Mouse (Mus musculus) ES-CJ7 (cell line): Measurements from ENCODE around the gene Pik3r5.

ENCODE experiments used
- DNase-seq: peaks from one replicate; pipeline ENCODE4 v3.0.0; 2011; ENCODE audit warnings: low read depth, low spot score

The Pik3r5 gene

GRCm38 (mm10) chr11:68521352-68521751 is 89.4 kb downstream of the Pik3r5 start:
- DNase-seq, result no peak

GRCm38 (mm10) chr11:68526441-68526840 is 94.5 kb downstream of the Pik3r5 start:
- DNase-seq, result no peak

GRCm38 (mm10) chr11:68531066-68531806 is 99.3 kb downstream of the Pik3r5 start:
- peak; percentile 83 for DNase-seq

GRCm38 (mm10) chr11:68531941-68532535 is 100.1 kb downstream of the Pik3r5 start:
- peak; percentile 48 for DNase-seq

- DNase-seq, result no peak
Measured at GRCm38 (mm10) chr11:68532773-68533172, 100.9 kb downstream of the Pik3r5 start.

GRCm38 (mm10) chr11:68533971-68534475 is 102.1 kb downstream of the Pik3r5 start:
- DNase-seq, result no peak

GRCm38 (mm10) chr11:68536026-68536425 is 104.1 kb downstream of the Pik3r5 start:
- DNase-seq, result no peak

GRCm38 (mm10) chr11:68536465-68536864 is 104.5 kb downstream of the Pik3r5 start:
- DNase-seq, result peak; percentile 34

GRCm38 (mm10) chr11:68539621-68540020 is 107.7 kb downstream of the Pik3r5 start:
- DNase-seq, result no peak

- DNase-seq, result no peak
Measured at GRCm38 (mm10) chr11:68544554-68544953, 112.6 kb downstream of the Pik3r5 start.

- DNase-seq, result no peak
Measured at GRCm38 (mm10) chr11:68545172-68545571, 113.3 kb downstream of the Pik3r5 start.

- DNase-seq, result no peak
Measured at GRCm38 (mm10) chr11:68545682-68546222, 113.8 kb downstream of the Pik3r5 start.
